Mouse (Mus musculus): ENCODE results near the gene Dppa3.
"Not testable (repeated sequence)": the region's sequence is repeated elsewhere in the genome, so short reads cannot be mapped to it uniquely, and the experiment has no call there.

Dppa3 gene

GRCm38 (mm10) chr6:122612426-122612825 lies 13.8 kb upstream of the Dppa3 start:
- DNase-seq (ENCODE audit: extremely low spot score): no peak

GRCm38 (mm10) chr6:122614047-122614446 lies 12.2 kb upstream of the Dppa3 start:
- no peak for DNase-seq (ENCODE audit: extremely low spot score)

- no peak for DNase-seq (ENCODE audit: extremely low spot score)
Measured at GRCm38 (mm10) chr6:122616022-122616421, 10.2 kb upstream of the Dppa3 start.

- DNase-seq (ENCODE audit: extremely low spot score): no peak
Measured at GRCm38 (mm10) chr6:122621066-122621465, 5.1 kb upstream of the Dppa3 start.

GRCm38 (mm10) chr6:122624480-122624879 lies 1.7 kb upstream of the Dppa3 start:
- DNase-seq (ENCODE audit: extremely low spot score): no peak

GRCm38 (mm10) chr6:122625156-122625555 lies 1.1 kb upstream of the Dppa3 start:
- DNase-seq (ENCODE audit: extremely low spot score): no peak

- no peak for DNase-seq (ENCODE audit: extremely low spot score)
Measured at GRCm38 (mm10) chr6:122627469-122628108, 1.4 kb downstream of the Dppa3 start.

GRCm38 (mm10) chr6:122633411-122633810 lies 7.2 kb downstream of the Dppa3 start:
- no peak for DNase-seq (ENCODE audit: extremely low spot score)

- DNase-seq (ENCODE audit: extremely low spot score): no peak
Measured at GRCm38 (mm10) chr6:122635315-122635714, 9.1 kb downstream of the Dppa3 start.

GRCm38 (mm10) chr6:122636666-122637065 lies 10.5 kb downstream of the Dppa3 start:
- DNase-seq (ENCODE audit: extremely low spot score): no peak

- DNase-seq (ENCODE audit: extremely low spot score): not testable (repeated sequence)
Measured at GRCm38 (mm10) chr6:122637566-122637965, 11.4 kb downstream of the Dppa3 start.

- DNase-seq (ENCODE audit: extremely low spot score): not testable (repeated sequence)
Measured at GRCm38 (mm10) chr6:122644196-122644595, 18.0 kb downstream of the Dppa3 start.

- DNase-seq (ENCODE audit: extremely low spot score): no peak
Measured at GRCm38 (mm10) chr6:122649903-122650302, 23.7 kb downstream of the Dppa3 start.

- no peak for DNase-seq (ENCODE audit: extremely low spot score)
Measured at GRCm38 (mm10) chr6:122650398-122650980, 24.3 kb downstream of the Dppa3 start.

- no peak for DNase-seq (ENCODE audit: extremely low spot score)
Measured at GRCm38 (mm10) chr6:122654301-122654700, 28.1 kb downstream of the Dppa3 start.

- DNase-seq (ENCODE audit: extremely low spot score): no peak
Measured at GRCm38 (mm10) chr6:122657630-122658029, 31.4 kb downstream of the Dppa3 start.

- DNase-seq (ENCODE audit: extremely low spot score): peak; percentile 34
Measured at GRCm38 (mm10) chr6:122659567-122659966, 33.4 kb downstream of the Dppa3 start.

GRCm38 (mm10) chr6:122660601-122661379 lies 34.6 kb downstream of the Dppa3 start:
- DNase-seq (ENCODE audit: extremely low spot score): peak; percentile 38

GRCm38 (mm10) chr6:122662551-122663264 lies 36.5 kb downstream of the Dppa3 start:
- DNase-seq (ENCODE audit: extremely low spot score): peak; percentile 5

GRCm38 (mm10) chr6:122663596-122664206 lies 37.5 kb downstream of the Dppa3 start:
- peak; percentile 7 for DNase-seq (ENCODE audit: extremely low spot score)

GRCm38 (mm10) chr6:122665866-122666265 lies 39.7 kb downstream of the Dppa3 start:
- no peak for DNase-seq (ENCODE audit: extremely low spot score)

- no peak for DNase-seq (ENCODE audit: extremely low spot score)
Measured at GRCm38 (mm10) chr6:122667715-122668114, 41.5 kb downstream of the Dppa3 start.
